Comparison of ENCODE assay signal across 8 mouse cellular contexts in the genomic region with DNA sequence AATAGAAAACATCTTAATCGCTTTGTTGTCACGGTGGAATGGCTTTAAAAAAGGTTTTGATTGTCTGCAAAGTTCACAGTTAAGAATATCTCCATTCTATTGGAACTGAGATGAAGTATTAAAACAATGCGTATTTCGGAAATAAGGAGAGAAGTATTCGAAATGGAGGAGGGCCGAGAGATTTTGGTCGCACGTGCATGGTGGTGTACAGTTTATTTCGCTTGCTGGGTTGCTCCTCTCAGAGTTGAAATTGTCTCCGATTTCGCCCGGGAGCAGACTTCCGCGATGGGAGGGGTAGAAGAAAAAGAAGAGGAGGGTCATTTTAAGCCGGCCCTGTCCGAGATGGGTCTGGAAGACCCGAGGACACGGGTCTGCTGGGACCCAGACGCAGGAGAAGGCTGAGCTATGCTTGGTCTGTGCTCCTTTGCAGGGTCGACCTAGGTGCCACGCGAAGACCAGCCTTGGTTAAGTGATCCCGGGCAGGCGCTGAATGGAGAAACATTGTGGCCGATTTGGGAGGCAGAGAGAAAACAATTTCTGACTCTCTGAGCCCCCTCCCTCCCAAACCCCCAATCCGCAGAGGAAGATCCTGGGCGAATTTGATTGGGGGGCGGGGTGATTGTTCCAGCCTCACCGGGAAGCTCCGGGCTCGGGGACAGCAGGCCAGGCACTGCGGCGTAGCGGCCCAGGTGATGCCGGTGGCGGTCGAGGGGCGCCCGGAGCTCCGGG. TPM values are rescaled to one million over a fixed set of nuclear protein-coding genes. Genes with fewer than 3 reads are reported as not detected.
DNase-seq lines count a peak whose midpoint lies in the region; ATAC-seq lines count a peak whose summit lies in the region.

No protein-coding gene starts in this region.

- H3K4me2 ChIP-seq in lung, embryonic 15.5 days = peak overlapping the region; percentile 92
- peak overlapping the region; percentile 88 for H3K4me2 ChIP-seq in embryonic facial prominence, embryonic 15.5 days (replicated peaks)
- peak overlapping the region; percentile 90 for H3K4me2 ChIP-seq in hindbrain, embryonic 16.5 days (ENCODE audit: low read length)
- peak overlapping the region; percentile 85 for H3K4me2 ChIP-seq in liver, embryonic 13.5 days

- H3K36me3 ChIP-seq in lung, embryonic 15.5 days = no peaks in the 10 kb centered on the region
- H3K36me3 ChIP-seq in embryonic facial prominence, embryonic 15.5 days = no peaks in the 10 kb centered on the region
- no peaks in the 10 kb centered on the region for H3K36me3 ChIP-seq in hindbrain, embryonic 16.5 days (ENCODE audit: control insufficient read depth, insufficient read depth, low read length)
- H3K36me3 ChIP-seq in liver, embryonic 13.5 days = no peaks in the 10 kb centered on the region

- ATAC-seq in lung, embryonic 15.5 days (ENCODE audit: borderline replicate concordance, extremely low read depth, low FRiP score, low TSS enrichment) = no peak
- no peak for ATAC-seq in embryonic facial prominence, embryonic 15.5 days (ENCODE audit: insufficient number of reproducible peaks, low FRiP score, low TSS enrichment, low read depth)
- ATAC-seq in hindbrain, embryonic 16.5 days = no peak
- ATAC-seq in liver, embryonic 13.5 days (ENCODE audit: low read depth) = no peak
- ATAC-seq in granulocyte monocyte progenitor cell, adult 5-6 weeks (replicated peaks; ENCODE audit: poor library complexity, severe bottlenecking) = no peak

- no peak for DNase-seq in lung, postnatal 36 days
- peak; percentile 51 to 73 for DNase-seq in adrenal gland, postnatal 36 days
- no peak for DNase-seq in liver, embryonic 13.5 days
- DNase-seq in retina, embryonic 14.5 days (ENCODE audit: low spot score) = peak; percentile 74

- WGBS in lung, embryonic 15.5 days = 2% methylated on average over 39 of the region's 40 CpGs
- 2% methylated on average over 40 of the region's 40 CpGs for WGBS in embryonic facial prominence, embryonic 15.5 days
- under 1% methylated on average over 39 of the region's 40 CpGs for WGBS in hindbrain, embryonic 16.5 days
- under 1% methylated on average over 40 of the region's 40 CpGs for WGBS in liver, embryonic 13.5 days (ENCODE audit: insufficient replicate concordance)

- H3K4me1 ChIP-seq in lung, embryonic 15.5 days = peaks cover 30% of the 10 kb centered on the region
- H3K4me1 ChIP-seq in embryonic facial prominence, embryonic 15.5 days = peaks cover 43% of the 10 kb centered on the region
- H3K4me1 ChIP-seq in hindbrain, embryonic 16.5 days (ENCODE audit: control insufficient read depth, insufficient read depth, low read depth, low read length) = peaks cover 30% of the 10 kb centered on the region
- peaks cover 79% of the 10 kb centered on the region for H3K4me1 ChIP-seq in liver, embryonic 13.5 days (replicated peaks)

- H3K9me3 ChIP-seq in lung, embryonic 15.5 days = no peaks in the 10 kb centered on the region
- H3K9me3 ChIP-seq in embryonic facial prominence, embryonic 15.5 days (replicated peaks) = no peaks in the 10 kb centered on the region
- H3K9me3 ChIP-seq in hindbrain, embryonic 16.5 days (ENCODE audit: control insufficient read depth, low read length) = no peaks in the 10 kb centered on the region
- no peaks in the 10 kb centered on the region for H3K9me3 ChIP-seq in liver, embryonic 13.5 days (replicated peaks)

- H3K9ac ChIP-seq in lung, embryonic 15.5 days = peak overlapping the region; percentile 92
- H3K9ac ChIP-seq in embryonic facial prominence, embryonic 15.5 days = peak overlapping the region; percentile 76
- peak overlapping the region; percentile 78 for H3K9ac ChIP-seq in hindbrain, embryonic 16.5 days (ENCODE audit: low read depth, low read length)
- H3K9ac ChIP-seq in liver, embryonic 13.5 days = peak overlapping the region; percentile 77

- peak overlapping the region; percentile 62 for H3K4me3 ChIP-seq in lung, embryonic 15.5 days
- peak overlapping the region; percentile 73 for H3K4me3 ChIP-seq in embryonic facial prominence, embryonic 15.5 days (replicated peaks)
- peak overlapping the region; percentile 90 for H3K4me3 ChIP-seq in hindbrain, embryonic 16.5 days (ENCODE audit: low read length)
- H3K4me3 ChIP-seq in liver, embryonic 13.5 days (replicated peaks) = peak overlapping the region; percentile 69

- no peaks in the 10 kb centered on the region for H3K27me3 ChIP-seq in lung, embryonic 15.5 days
- no peaks in the 10 kb centered on the region for H3K27me3 ChIP-seq in embryonic facial prominence, embryonic 15.5 days
- H3K27me3 ChIP-seq in hindbrain, embryonic 16.5 days (replicated peaks; ENCODE audit: control insufficient read depth, insufficient read depth, low read length) = no peaks in the 10 kb centered on the region
- H3K27me3 ChIP-seq in liver, embryonic 13.5 days = peaks cover 96% of the 10 kb centered on the region

- peak overlapping the region; percentile 78 for H3K27ac ChIP-seq in lung, embryonic 15.5 days
- peak overlapping the region; percentile 88 for H3K27ac ChIP-seq in embryonic facial prominence, embryonic 15.5 days (replicated peaks)
- peak overlapping the region; percentile 98 for H3K27ac ChIP-seq in hindbrain, embryonic 16.5 days (ENCODE audit: low read depth, low read length)
- peak overlapping the region; percentile 73 for H3K27ac ChIP-seq in liver, embryonic 13.5 days

RNA-seq across cellular contexts. Expression of gene Bahcc1, which starts 2.8 kb away (rescaled TPM):
- polyA plus RNA-seq in lung, embryonic 15.5 days (2015; fragmentation: Nextera tagmentation; extraction: Ambion mirVana) = 8.7 and 9.2 TPM in 2 replicates
- total RNA-seq in adrenal gland, postnatal 36 days (2021) = 10 to 100 TPM; 17.5 TPM
- polyA plus RNA-seq in embryonic facial prominence, embryonic 15.5 days (2015; fragmentation: Nextera tagmentation; extraction: Ambion mirVana) = 7.9 and 9.3 TPM in 2 replicates
- 7.8 and 9.7 TPM in 2 replicates for polyA plus RNA-seq in hindbrain, embryonic 16.5 days (2015; fragmentation: Nextera tagmentation; extraction: Ambion mirVana)
- polyA plus RNA-seq in liver, embryonic 13.5 days (2015; fragmentation: Nextera tagmentation; extraction: Ambion mirVana) = 1.3 and 1.4 TPM in 2 replicates
- total RNA-seq in granulocyte monocyte progenitor cell, adult 5-6 weeks (2014; fragmentation: Nextera tagmentation) = 22.5 and 22.9 TPM in 2 replicates
- total RNA-seq in granulocyte monocyte progenitor cell, adult 5-6 weeks (2017) = 4.7 and 5.9 TPM in 2 replicates

Comparison
In these comparisons a context has a peak if more than half of its experiments do, and no peak if none do; other contexts are left out.
1. DNase-seq: peak in adrenal gland, postnatal 36 days (2 of 2) and retina, embryonic 14.5 days (single experiment); none in lung, postnatal 36 days (single experiment) and liver, embryonic 13.5 days (single experiment).
2. Peak in every context shown above with its lines, with median percentiles within 50 percentile points of each other: H3K27ac ChIP-seq, H3K4me2 ChIP-seq, H3K4me3 ChIP-seq and H3K9ac ChIP-seq.